Mouse (Mus musculus) liver, embryonic 13.5 days (tissue): Measurements from ENCODE around the gene Lama4. TPM values are rescaled to one million over a fixed set of nuclear protein-coding genes. Genes with fewer than 3 reads are reported as not detected.

Experiments
- ATAC-seq: fragments of 200-750 bp; cut with Nextera tagmentation; 2 replicates; pipeline ENCODE4 v1.8.0; 2017; ENCODE audit warnings: low read depth, mild to moderate bottlenecking, moderate number of reproducible peaks, moderate library complexity
- DNase-seq: peaks from one replicate; pipeline ENCODE4 v3.0.0; 2022
- H3K27ac ChIP-seq: fragments of 300-500 bp; sonication (generic); 2 replicates; pipeline ENCODE4 v1.5.1; 2015; ENCODE audit warnings: moderate library complexity, mild to moderate bottlenecking, inconsistent platforms
- H3K27me3 ChIP-seq: fragments of 300-500 bp; sonication (generic); 2 replicates; pipeline ENCODE4 v1.6.1; 2015; ENCODE audit warnings: mild to moderate bottlenecking, inconsistent platforms
- H3K36me3 ChIP-seq: fragments of 300-500 bp; sonication (generic); 2 replicates; pipeline ENCODE4 v1.6.1; 2015; ENCODE audit warnings: mild to moderate bottlenecking, inconsistent platforms
- H3K4me1 ChIP-seq: fragments of 300-500 bp; sonication (generic); replicated peaks from 2 replicates; pipeline ENCODE4 v1.6.1; 2015; ENCODE audit warnings: inconsistent platforms
- H3K4me2 ChIP-seq: fragments of 300-500 bp; sonication (generic); 2 replicates; pipeline ENCODE4 v1.6.1; 2015; ENCODE audit warnings: inconsistent platforms, mild to moderate bottlenecking, moderate library complexity
- H3K4me3 ChIP-seq: fragments of 300-500 bp; sonication (generic); replicated peaks from 2 replicates; pipeline ENCODE4 v1.5.1; 2015; ENCODE audit warnings: mild to moderate bottlenecking, inconsistent platforms
- H3K9ac ChIP-seq: fragments of 300-500 bp; sonication (generic); 2 replicates; pipeline ENCODE4 v1.6.1; 2015; ENCODE audit warnings: mild to moderate bottlenecking, inconsistent platforms
- H3K9me3 ChIP-seq: fragments of 300-500 bp; sonication (generic); replicated peaks from 2 replicates; pipeline ENCODE4 v1.6.1; 2016; ENCODE audit warnings: inconsistent platforms
- WGBS: fragments of 180-500 bp; shearing (Covaris S2); methylation state at CpG from one replicate; pipeline ENCODE4 v1.1.7; 2015; ENCODE audit not compliant: insufficient replicate concordance; 5-methylcytosine and 5-hydroxymethylcytosine counted together
- polyA plus RNA-seq: library from polyadenylated mRNA; unstranded; fragments of >200 nt; fragmentation: Nextera tagmentation; extraction: Ambion mirVana; gene quantifications from 2 replicates; pipeline ENCODE4 v1.2.1, GENCODE M21; 2015

Gene Lama4
- polyA plus RNA-seq: 1.4 and 1.7 TPM in 2 replicates

DNA sequence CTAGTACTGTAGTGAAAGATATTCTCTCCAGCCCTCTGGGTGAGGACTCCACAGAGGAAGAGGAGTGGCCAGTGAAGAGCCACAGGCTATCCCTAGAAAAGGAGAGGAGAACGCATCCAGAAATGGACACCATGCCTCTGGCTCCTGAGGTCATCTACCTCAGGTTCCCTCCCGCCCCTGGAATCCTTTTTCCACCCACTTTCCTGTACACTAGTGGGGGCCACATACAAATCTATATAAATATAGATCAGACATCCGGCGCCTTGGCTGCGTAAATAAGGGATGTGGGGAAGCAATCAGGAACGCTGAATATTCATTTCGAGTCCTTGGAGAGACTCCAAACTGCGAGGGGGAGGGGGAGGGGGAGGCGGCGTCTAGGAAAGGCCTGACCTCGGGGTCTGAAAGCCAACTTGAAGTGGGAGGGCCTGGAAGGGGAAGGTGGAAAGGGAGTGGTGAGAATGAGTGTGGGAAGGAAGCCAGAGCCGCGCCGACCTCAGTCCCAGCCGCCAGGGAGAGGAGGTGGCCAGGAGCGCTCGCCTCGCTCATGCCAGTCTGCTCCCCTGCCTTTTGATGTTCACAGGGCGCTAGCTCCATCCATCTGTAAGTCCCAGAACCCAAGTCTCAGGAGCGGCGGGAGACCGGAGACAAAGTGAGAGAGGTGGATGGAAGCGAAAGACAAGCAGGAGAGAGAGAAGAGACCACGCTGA, at the start of gene Lama4:
Gene Lama4, plus strand, starts transcription at position 441 of the 707 bp plus-strand sequence.
- DNase-seq: no peak

DNA sequence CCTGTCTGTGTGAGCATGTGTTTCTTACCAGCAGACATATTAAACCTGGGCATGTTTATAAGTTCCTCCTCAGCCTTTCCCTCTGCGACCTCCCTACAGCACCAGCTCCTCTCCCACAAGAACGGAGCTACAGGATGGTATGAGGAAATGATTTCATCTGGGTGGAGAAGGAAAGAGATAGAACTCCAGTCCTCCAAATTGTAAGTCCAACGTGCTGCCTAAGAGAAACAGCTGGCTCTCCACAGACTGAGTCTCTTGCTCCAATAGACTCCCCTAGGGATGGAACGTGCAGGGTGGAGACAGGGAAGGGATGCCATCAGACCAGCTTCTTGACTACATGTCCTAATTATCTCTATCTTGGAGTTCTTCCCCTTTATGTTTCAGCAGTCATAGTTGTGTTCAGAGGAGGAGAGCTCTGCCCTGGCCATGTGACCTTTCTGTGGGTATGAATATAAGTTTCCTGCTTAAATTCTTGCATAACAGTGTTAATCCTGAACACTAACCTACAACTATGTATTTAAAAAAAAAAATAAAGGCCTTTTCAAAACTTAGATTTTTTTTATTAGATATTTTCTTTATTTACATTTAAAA, 49.2 kb upstream of the Lama4 start:
- 26% methylated on average over 4 of the region's 4 CpGs for WGBS
- ATAC-seq (no peak), DNase-seq (no peak)
- H3K4me3 ChIP-seq: no peak overlapping the region
- no peaks in the 10 kb centered on the region for H3K9me3 ChIP-seq
- no peaks in the 10 kb centered on the region for H3K36me3 ChIP-seq
- H3K4me1 ChIP-seq: no peaks in the 10 kb centered on the region
- no peak overlapping the region for H3K27ac ChIP-seq
- no peak overlapping the region for H3K9ac ChIP-seq
- no peak overlapping the region for H3K4me2 ChIP-seq
- H3K27me3 ChIP-seq: no peaks in the 10 kb centered on the region

More for the DNA sequence above, at the start of gene Lama4:
- H3K36me3 ChIP-seq: no peaks in the 10 kb centered on the region
- no peak within 1 kb of the TSS for H3K27ac ChIP-seq
- peak within 1 kb of the TSS; percentile 56 for H3K4me2 ChIP-seq
- no peaks in the 10 kb centered on the region for H3K9me3 ChIP-seq
- WGBS: 7% methylated on average over 24 of the region's 24 CpGs
- H3K4me3 ChIP-seq: peak within 1 kb of the TSS; percentile 37
- peaks cover 10% of the 10 kb centered on the region for H3K27me3 ChIP-seq
- H3K4me1 ChIP-seq: no peaks in the 10 kb centered on the region
- ATAC-seq: no peak
- 0 out of 2 replicates have a peak within 1 kb of the TSS, but pooled peaks have one; percentile 0 for H3K9ac ChIP-seq

GRCm38 (mm10) chr10:38928940-38929697, 36.2 kb upstream of the Lama4 start:
- no peak for ATAC-seq
- H3K27ac ChIP-seq: no peak overlapping the region
- 59% methylated on average over 6 of the region's 6 CpGs for WGBS
- no peaks in the 10 kb centered on the region for H3K4me1 ChIP-seq
- H3K4me2 ChIP-seq: no peak overlapping the region
- no peaks in the 10 kb centered on the region for H3K9me3 ChIP-seq
- H3K9ac ChIP-seq: no peak overlapping the region
- H3K4me3 ChIP-seq: no peak overlapping the region
- no peaks in the 10 kb centered on the region for H3K36me3 ChIP-seq
- no peaks in the 10 kb centered on the region for H3K27me3 ChIP-seq
- no peak for DNase-seq

GRCm38 (mm10) chr10:38944701-38945100, 20.6 kb upstream of the Lama4 start:
- H3K27ac ChIP-seq: no peak overlapping the region
- no peaks in the 10 kb centered on the region for H3K36me3 ChIP-seq
- DNase-seq (no peak), ATAC-seq (no peak)
- H3K27me3 ChIP-seq: no peaks in the 10 kb centered on the region
- WGBS: 38% methylated on average over 2 of the region's 2 CpGs
- H3K9ac ChIP-seq: no peak overlapping the region
- H3K9me3 ChIP-seq: no peaks in the 10 kb centered on the region
- H3K4me3 ChIP-seq: no peak overlapping the region
- H3K4me1 ChIP-seq: no peaks in the 10 kb centered on the region
- no peak overlapping the region for H3K4me2 ChIP-seq

- Histone ChIP-seq H3K4me1 (no peaks in the 10 kb centered on the region), H3K4me3 (no peak overlapping the region), H3K9ac (no peak overlapping the region), H3K27ac (no peak overlapping the region), H3K27me3 (peaks cover 10% of the 10 kb centered on the region), H3K9me3 (no peaks in the 10 kb centered on the region), H3K36me3 (no peaks in the 10 kb centered on the region), H3K4me2 (no peak overlapping the region)
- no peak for ATAC-seq
- DNase-seq: no peak
- 35% methylated on average over 2 of the region's 2 CpGs for WGBS
Measured at GRCm38 (mm10) chr10:38961920-38962319, 3.4 kb upstream of the Lama4 start.

DNA sequence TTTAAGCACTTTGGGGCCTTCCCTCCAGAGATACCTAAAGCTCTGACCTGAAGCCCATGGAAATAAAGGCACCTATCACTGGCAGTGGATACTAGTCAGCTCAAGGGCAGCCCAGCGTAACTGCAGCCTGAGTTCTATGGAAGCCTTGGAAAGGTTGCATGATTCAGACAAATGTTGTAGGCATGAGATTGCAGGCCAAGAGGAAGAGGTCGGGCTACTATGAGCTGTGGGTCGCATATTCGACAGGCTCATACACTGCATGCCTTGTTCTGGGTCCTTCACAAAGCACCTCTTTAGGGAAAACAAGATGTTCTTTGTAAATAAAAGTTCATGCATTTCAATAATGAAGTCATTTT, 618 bp upstream of the Lama4 start:
- peaks cover 10% of the 10 kb centered on the region for H3K27me3 ChIP-seq
- no peaks in the 10 kb centered on the region for H3K9me3 ChIP-seq
- DNase-seq (no peak), ATAC-seq (no peak)
- 55% methylated on average over 4 of the region's 4 CpGs for WGBS
- H3K4me3 ChIP-seq: no peak overlapping the region
- H3K27ac ChIP-seq: no peak overlapping the region
- H3K4me2 ChIP-seq: no peak overlapping the region
- H3K36me3 ChIP-seq: no peaks in the 10 kb centered on the region
- no peak overlapping the region for H3K9ac ChIP-seq
- no peaks in the 10 kb centered on the region for H3K4me1 ChIP-seq

- Histone ChIP-seq H3K9ac (0 out of 2 replicates have a peak overlapping the region, but pooled peaks have one; percentile 0), H3K27ac (no peak overlapping the region), H3K9me3 (no peaks in the 10 kb centered on the region), H3K4me1 (no peaks in the 10 kb centered on the region), H3K4me3 (peak overlapping the region; percentile 37), H3K27me3 (peaks cover 10% of the 10 kb centered on the region), H3K36me3 (no peaks in the 10 kb centered on the region), H3K4me2 (peak overlapping the region; percentile 56)
- 2% methylated on average over 14 of the region's 14 CpGs for WGBS
- DNase-seq (no peak), ATAC-seq (no peak)
Measured at GRCm38 (mm10) chr10:38965857-38966256, 542 bp downstream of the Lama4 start.

DNA sequence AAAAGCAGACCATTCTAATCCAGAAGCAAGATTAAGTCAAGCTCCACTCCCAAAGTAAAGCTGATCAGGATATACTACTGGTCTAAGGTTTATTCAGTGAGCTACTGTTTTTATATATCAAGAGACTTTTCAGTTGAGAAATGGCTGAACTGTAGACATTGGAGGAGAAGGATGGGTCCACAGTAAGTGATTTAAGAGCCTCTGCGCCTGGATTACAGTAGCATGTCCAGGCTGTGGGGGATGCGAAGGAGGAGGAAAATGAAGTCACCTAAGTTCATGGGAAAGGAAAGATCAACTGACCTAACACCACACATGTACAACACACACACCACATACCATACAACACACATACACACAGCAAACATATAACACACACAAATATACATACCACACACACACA, 1.3 kb downstream of the Lama4 start:
- no peak for ATAC-seq
- Histone ChIP-seq H3K4me1 (no peaks in the 10 kb centered on the region), H3K4me3 (no peak overlapping the region), H3K9me3 (no peaks in the 10 kb centered on the region), H3K36me3 (no peaks in the 10 kb centered on the region), H3K9ac (no peak overlapping the region), H3K27ac (no peak overlapping the region), H3K27me3 (peaks cover 10% of the 10 kb centered on the region), H3K4me2 (no peak overlapping the region)
- no peak for DNase-seq
- 42% methylated on average over 2 of the region's 2 CpGs for WGBS

- Histone ChIP-seq H3K36me3 (no peaks in the 10 kb centered on the region), H3K4me2 (no peak overlapping the region), H3K9ac (no peak overlapping the region), H3K4me1 (no peaks in the 10 kb centered on the region), H3K27me3 (peaks cover 10% of the 10 kb centered on the region), H3K9me3 (no peaks in the 10 kb centered on the region), H3K27ac (no peak overlapping the region), H3K4me3 (no peak overlapping the region)
- DNase-seq (no peak), ATAC-seq (no peak)
- 66% methylated on average over 10 of the region's 10 CpGs for WGBS
Measured at GRCm38 (mm10) chr10:38968326-38969072, 3.2 kb downstream of the Lama4 start.

GRCm38 (mm10) chr10:38969543-38969942, 4.2 kb downstream of the Lama4 start:
- ATAC-seq: no peak
- H3K4me3 ChIP-seq: no peak overlapping the region
- no peak for DNase-seq
- peaks cover 10% of the 10 kb centered on the region for H3K27me3 ChIP-seq
- H3K9me3 ChIP-seq: no peaks in the 10 kb centered on the region
- H3K27ac ChIP-seq: no peak overlapping the region
- 57% methylated on average over 2 of the region's 2 CpGs for WGBS
- no peak overlapping the region for H3K4me2 ChIP-seq
- no peaks in the 10 kb centered on the region for H3K4me1 ChIP-seq
- no peak overlapping the region for H3K9ac ChIP-seq
- H3K36me3 ChIP-seq: no peaks in the 10 kb centered on the region

GRCm38 (mm10) chr10:38969975-38970374, 4.7 kb downstream of the Lama4 start:
- Histone ChIP-seq H3K9ac (no peak overlapping the region), H3K4me1 (no peaks in the 10 kb centered on the region), H3K27me3 (peaks cover 10% of the 10 kb centered on the region), H3K4me2 (no peak overlapping the region), H3K36me3 (no peaks in the 10 kb centered on the region), H3K27ac (no peak overlapping the region), H3K9me3 (no peaks in the 10 kb centered on the region), H3K4me3 (no peak overlapping the region)
- DNase-seq (no peak), ATAC-seq (no peak)
- 47% methylated on average over 6 of the region's 6 CpGs for WGBS
